Mouse (Mus musculus) 3T3-L1 (cell line): Measurements from ENCODE around the gene Trit1.
"Not testable (repeated sequence)": the region's sequence is repeated elsewhere in the genome, so short reads cannot be mapped to it uniquely, and the experiment has no call there.

ENCODE experiments used
- DNase-seq: peaks from one replicate; pipeline ENCODE4 v3.0.0-alpha.2; 2015; ENCODE audit warnings: low read depth, low spot score

Trit1 gene

DNA sequence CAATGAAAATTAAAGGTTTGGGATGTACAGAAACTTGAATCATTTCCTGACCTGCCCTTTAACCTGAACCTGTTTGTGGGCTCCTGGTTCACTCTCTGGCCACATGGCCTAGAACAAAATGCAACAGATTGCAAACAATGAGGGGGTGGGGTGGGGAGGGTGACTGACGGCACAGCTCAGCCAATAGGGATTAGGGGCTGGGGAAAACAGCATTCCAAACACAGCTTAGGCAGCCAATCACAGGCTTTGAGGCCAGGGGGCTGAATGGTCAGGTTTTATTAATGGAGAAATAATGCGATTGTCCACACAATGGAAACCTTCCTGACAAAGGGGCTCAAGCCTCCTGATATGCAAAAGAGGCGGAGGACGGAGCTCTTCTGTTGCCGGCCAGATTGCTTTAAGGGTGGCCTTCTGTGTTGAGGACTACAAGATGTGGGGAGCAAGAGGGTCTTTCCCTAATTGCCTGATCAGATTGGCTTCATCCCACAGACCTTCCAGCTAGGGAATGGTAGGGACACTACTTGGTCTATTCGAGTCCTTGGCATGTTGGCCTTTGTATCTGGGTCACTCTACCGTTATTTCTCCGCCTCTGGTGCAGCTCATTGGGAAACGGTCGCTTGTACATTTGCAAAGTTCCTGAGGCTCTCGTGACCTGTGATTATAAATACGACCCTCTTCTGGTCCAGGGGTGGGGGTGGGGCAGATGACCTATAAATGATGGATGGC, 17.7 kb upstream of the Trit1 start:
- no peak for DNase-seq

DNA sequence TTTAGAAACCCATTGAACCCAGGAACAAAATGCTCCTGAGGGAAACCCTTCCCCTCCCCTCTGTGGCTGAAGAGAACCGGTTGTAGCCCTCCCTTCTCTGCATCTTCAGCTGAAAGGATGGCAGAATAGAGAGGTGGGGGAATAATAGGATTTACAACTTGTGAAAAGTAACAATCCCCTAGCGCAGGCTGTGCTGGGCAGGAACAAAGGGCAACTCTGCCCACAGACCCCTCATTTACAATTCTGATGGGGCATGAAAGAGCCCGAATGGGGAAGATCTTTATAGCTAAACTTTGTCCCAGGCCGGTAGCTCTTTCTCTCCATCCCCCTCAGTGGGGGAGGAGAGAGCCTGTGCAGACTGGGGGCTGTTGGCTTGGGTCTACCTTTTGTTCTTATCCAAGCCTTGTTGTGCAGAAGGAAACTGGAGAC, 17.1 kb upstream of the Trit1 start:
- DNase-seq = no peak

DNA sequence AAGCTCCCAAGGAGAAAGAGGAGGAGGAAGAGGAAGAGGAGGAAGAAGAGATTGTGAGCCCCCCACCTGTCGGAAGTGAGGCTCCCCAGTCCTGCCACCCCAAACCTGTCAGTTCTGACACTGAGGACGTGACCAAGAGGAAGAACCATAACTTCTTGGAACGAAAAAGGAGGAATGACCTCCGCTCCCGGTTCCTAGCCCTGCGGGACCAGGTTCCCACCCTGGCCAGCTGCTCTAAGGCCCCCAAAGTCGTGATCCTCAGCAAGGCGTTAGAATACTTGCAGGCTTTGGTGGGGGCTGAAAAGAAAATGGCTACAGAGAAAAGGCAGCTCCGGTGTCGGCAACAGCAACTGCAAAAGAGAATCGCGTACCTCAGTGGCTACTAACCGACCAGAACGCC, 16.3 kb upstream of the Trit1 start:
- DNase-seq = no peak

DNA sequence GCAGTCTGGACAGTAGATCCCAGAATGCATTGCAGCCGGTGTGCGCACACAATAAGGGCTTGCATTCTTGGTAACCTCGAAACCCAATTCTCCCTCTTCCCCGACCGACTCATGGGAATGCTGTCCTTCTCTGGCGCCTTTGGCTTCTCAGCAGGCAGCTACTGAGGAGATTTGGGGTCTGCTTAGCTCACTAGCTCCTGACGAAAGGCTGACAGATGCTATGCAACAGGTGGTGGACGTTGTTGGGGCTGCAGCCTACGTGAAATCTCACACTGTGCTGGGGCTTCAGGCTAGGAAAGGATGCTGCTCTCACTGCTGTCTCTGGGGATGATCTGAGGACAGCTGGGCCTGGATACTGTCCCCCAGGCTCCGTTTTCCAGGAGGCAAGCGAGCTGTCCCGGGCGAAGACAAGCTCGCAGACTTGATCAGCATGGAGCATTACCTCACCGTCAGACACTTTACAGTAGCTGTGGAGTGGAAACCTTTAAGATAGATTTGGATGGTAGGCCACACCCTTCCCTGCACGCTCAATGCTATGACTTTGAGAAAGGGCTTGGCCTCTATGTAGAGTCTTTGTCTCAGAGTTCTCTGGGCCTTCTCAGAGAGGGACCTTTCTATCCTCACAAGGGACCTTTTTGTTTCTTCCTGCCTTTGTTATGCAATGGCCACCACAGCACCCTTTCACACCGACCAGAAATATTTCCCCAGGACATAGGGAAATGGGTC, 15.6 kb upstream of the Trit1 start:
- DNase-seq = no peak

DNA sequence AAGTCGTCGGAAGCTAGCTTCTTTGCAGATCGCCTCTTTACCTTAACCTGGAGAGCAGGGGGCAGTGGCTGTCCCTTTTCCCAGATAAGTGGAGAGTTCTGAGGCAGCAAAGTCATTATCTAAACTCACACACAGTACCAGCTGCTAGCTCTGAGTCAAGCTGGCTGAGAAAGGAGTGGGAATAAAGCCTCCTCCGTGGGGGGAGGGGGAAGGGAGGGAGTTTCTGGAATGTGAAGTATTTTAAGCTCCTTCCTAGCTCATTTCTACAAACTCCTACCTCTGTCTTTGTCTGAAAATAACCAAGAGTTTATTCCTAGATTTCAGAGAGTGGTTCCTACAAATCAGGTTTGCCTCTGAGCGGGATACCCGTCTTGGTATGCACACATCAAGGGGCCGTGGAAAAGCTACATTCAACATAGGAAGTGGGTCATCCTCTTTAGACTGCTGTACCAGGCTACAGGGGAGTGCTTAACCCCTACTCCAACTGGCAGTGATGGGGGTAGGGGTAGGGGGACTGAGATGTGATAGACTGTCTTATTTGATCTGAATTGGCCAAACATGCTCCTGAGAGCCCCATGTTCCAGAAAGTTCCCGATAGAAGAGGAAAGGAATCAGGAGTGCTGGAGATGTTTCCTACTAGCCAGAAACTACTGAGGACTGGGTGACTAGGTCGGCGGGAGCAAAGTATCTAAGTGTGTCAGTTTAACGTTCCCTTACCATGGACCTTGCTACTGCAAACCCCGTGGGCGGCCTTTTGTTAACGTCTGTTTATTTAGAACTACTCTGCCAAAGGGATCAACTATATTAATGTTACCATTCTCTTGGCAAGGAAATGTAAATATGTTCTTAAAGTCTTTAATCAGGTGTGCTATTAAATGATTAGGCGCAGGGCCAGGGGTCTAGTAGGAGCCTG, 11.1 kb upstream of the Trit1 start:
- peak; percentile 50 for DNase-seq

DNA sequence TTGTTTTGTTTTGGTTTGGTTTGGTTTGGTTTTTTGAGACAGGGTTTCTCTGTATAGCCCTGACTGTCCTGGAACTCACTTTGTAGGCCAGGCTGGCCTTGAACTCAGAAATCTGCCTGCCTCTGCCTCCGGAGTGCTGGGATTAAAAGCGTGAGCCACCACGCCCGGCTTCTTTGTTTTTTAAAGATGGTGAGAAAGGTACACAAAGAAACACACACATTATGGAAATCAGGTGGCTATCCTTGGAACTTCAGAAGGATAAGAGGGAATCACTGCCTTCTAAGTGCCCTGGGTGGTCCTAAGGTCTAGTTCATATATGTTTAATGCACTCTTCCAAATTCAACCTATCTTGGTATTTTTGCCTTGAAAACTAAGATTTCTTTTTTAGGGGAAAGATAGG, 3.9 kb upstream of the Trit1 start:
- DNase-seq = not testable (repeated sequence)

DNA sequence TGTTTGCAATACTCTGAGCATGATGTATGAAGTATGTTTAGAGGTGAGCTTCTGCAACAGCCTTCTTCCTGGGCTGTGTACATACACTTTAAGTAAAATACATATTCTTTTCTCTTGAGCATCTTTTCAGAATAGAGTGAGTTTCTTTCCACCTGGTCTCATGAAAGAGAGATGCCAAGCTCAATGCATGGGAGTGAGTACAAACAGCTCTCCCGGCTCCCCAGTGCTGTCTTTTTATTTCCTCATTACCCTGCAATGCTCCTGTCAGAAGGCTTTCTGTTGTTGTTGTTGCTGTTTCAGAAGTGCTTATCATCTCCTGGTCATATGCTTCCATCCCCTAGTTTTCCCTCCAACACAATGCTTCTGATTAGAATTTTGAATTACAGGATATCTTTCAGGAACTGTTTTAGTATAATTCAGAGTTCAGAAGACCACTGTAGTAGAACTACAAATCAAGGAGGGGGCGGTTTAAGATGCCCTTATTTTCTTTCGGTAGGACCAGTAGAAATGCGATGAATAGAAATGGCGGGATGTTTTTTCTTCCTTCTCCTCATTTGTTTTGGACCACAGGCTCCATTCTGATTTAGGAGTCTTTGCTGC, 3.0 kb upstream of the Trit1 start:
- no peak for DNase-seq

DNA sequence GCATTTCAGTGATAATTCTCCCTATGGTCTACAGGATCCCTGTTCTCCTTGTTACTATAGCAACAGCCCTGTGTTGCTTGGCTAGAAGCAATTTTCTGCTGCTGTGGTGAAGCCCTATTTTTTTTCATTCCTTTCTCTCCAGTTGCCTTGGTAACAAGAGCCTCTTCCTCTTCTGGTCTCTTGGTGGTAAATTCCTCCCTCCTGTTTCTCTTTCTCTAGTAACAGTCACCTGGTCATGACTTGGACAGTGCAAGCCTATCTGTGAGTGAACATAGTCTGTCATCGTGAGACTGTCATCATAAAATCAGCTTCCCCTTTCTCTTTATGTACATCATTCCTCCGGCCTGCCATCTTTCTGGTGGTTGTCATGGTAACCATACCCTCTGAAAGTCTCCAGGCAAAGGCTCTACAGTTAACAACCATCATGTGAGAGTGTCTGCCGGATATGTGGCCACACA, 2.4 kb upstream of the Trit1 start:
- no peak for DNase-seq

DNA sequence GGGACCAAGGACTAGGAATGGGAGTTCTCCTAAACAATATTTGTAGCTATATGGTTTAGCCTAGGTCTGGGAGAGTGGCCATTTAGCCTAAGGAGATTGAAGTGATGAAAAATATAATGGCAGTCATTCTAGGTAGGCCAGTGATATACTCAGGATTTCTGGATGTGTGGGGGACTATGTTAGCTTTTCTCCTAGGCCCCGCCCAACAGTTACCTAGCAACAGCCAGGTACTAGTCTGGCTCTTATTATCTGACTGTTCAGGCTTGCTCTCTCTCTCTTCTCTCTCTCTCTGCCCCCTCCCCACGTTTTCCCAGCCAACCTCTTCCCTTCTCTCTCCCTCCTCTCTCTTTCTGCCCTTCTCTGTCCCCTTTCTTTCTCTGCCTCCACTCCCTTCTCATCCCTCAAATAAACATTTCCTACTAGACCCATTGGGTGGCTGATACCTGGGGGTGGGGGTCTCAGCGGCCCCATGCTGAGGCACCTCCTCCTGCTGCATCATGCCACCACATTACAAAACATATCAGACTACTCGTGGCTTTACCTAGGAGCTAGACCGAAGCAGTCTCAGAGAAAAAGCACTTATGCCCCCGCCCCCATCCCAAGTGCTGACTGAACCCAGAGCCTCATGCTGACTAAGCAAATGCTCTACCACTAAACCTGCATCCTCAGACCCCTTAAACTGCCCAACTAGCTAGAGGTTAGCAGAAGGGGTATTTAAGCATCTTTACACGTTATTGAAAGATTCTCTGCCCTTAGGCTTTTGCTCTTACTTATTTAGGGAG, 1.7 kb upstream of the Trit1 start:
- DNase-seq = no peak

DNA sequence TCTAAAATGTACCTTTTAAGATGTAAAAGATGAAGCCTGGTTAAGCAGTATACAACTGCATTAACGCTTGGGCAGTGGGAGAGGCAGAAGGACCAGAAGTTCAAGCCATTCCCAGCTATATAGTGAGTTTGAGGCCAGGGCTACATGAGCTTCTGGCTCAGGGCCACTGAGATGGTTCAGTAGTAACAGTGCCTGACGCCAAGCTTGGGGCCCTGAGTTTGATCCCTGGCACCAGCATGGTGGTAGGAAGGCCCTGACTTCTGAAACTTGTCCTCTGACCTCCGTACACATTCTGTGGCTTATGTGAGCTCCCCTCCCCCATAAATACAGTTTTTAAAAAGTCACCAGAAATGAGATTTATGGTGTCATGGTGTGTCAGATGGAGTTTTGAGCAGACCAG, 5.2 kb downstream of the Trit1 start:
- no peak for DNase-seq

DNA sequence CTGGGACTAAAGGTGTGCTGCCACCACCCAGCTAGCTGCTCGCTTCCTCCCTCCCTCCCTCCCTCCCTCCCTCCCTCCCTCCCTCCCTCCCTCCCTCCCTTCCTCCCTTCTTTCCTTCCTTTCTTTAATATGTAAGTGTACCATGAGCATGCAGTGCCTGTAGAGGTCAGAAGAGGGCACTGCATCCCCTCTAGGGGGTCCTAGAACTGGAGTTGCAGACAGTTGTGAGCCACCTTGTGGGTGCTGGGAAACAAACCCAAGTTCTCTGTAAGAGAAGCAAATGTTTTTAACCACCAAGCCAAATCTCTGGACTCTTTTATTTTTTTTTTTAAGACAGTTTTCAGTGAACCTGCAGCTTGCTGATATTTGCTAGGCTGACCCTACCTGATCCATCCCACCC, 6.5 kb downstream of the Trit1 start:
- no peak for DNase-seq

DNA sequence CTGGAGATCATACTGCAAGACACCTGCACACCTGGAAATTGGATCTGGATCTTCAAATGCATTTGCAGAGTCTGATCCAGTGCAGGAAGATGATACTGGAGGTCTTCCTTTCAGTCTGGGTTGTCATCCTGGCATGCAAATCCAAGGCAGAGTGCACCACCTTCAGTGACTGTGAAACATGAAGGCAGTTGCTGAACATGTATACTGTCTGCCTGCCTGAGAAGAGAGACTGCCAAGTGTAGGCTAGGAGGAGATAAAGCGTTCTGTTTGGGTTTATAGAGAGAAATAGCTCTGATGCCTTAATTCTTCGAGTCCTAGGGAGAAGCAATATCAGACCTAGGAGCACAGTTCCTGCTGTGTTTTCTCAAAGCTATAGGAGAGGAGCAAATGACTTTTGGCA, 9.0 kb downstream of the Trit1 start:
- DNase-seq = no peak

DNA sequence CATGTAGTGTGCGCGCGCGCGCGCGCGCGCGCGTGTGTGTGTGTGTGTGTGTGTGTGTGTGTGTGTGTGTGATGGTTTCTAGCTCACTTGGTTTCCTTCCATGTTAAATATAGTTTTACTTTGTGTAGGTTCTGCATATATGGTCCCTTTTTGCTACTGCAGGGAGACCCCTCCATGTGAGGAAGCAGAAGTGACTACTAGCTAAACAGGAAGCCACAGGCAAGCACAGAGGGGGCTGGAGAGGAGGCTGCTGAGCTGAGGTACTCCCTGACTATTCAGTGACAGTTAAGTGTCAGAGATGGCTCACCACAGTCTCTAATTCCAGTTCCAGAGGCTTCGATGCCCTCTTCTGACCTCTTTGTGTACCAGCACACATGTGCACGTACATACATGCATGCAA, 9.8 kb downstream of the Trit1 start:
- DNase-seq = no peak

DNA sequence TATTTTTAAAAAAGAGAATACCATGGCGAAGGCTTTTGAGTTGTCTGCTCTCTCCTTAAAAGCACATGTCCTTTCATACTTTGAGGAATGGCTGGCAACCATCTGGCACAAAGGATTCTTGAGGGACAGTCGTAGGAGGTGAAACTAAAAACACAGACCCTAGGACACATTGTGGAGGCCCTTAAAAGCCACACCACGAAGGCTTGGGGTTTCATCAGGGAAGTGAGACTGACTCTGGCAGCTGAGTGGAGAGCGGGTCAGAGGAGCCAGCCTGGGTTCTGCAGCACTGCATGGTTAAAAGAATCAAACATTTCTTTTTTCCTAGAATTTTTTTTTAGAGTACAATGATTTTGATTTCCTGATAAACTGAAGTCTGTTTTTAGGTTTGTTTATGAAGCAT, 10.2 kb downstream of the Trit1 start:
- DNase-seq = no peak

DNA sequence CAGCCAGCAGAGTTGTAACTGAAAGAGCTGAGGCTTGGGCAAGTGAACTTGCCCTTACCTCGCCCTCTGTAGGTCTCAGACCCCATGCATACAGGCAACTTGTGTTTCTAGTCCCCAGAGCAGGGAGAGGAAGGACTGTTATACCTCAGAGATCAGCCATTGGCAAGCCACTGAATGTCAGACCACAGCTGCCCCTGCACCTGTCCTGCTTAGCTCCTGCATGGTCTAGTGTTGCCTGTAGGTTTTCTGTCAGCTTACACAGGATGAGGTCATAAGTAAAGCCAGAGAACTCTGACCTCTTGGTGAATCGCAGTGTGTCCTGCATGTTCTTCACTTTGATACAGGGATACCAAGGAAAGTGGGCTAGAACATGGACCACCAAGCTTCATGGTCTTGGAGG, 18.4 kb downstream of the Trit1 start:
- no peak for DNase-seq

DNA sequence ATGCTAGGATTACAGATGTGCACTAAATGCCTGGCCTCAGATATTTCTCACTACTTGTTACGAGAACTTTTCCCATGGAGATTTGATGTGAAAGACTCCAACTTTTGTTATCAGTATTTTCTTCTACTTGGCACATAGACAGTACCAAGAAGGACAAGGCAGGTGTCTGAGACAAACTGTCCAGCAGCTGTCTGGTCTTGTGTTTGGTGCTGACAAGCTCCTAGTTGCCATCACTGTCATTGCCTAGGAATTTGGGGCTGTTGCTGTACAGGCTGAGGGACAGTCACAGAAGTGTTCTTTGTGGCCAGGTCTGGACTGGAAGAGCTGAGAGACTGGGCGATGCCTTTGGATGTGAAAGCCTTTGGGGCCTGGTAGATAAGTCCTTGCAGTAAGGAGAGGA, 19.2 kb downstream of the Trit1 start:
- no peak for DNase-seq

DNA sequence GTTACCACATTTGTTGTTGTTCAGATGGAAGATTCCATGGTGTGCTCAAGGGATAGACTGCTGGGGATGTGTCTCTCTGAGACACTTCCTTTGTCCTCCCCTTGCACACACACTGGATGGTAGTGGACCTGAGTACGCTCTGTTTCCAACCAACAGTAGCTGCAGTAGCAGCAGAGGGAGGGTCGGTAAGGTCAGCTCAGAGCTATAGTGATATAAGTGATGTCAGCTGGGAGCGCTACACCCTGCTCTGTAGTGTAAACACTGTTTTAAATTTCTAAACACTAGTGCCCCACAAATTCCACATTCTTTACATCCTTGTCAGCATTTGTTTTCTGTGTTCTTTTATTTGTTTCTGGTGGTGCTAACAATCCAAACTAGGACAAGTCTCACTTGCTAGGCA, 20.3 kb downstream of the Trit1 start:
- DNase-seq = no peak

DNA sequence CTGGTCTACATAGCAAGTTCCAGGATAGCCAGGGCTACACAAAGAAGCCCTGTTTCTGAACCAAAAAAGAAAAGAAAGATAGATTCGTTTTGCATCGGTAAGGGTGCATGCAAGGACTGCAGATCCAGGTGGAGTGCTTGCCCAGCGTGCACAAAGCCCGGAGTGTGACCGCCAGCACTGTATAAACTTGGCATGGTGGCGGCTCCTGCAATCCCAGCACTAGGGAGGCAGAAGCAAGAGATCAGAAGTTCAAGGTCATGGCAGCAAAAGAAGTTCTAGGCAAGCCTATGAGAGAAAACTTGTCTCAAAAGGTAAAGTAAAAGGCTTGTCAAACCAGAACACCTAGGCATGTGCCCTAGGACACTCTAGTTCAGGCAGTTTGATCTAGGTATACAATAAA, 24.7 kb downstream of the Trit1 start:
- DNase-seq = no peak

DNA sequence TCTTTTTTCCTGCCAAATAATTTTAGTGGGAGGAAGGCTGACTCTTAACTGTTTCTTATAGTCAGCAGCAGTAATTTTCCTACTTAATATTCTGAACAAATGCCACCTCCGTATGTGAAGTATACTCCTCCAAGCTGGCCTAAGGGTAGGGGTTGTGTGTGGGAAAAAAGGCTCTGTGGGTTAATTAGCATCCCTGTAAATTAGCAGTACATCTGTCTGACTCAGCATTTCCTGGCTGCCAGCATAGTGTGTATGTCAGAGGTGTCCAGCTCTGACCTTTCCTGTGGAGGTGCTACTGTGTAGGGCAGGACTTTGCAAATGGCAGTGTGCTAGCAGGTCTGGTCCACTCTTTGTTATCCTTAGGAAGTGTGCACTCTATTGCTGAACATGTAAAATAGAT, 27.5 kb downstream of the Trit1 start:
- no peak for DNase-seq

DNA sequence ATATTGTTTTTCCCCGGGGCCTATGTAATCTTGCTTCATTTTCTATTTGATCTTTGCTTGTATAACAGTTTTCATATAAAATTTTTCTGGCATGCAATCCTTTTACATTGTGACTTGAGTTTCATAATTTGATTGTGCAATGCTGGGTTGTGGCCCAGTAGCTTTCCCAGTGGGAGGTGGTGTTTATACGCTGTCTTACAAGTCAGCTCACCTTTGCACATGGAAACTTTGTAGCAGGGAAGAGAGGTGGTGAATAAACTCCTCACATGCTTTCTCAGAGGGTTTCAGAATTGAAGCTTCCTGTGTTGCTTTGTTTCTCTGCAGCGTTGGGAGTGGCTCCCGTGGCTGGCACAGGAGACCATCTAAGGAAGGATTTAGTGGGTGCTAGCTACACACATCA, 28.4 kb downstream of the Trit1 start:
- DNase-seq = peak; percentile 10

DNA sequence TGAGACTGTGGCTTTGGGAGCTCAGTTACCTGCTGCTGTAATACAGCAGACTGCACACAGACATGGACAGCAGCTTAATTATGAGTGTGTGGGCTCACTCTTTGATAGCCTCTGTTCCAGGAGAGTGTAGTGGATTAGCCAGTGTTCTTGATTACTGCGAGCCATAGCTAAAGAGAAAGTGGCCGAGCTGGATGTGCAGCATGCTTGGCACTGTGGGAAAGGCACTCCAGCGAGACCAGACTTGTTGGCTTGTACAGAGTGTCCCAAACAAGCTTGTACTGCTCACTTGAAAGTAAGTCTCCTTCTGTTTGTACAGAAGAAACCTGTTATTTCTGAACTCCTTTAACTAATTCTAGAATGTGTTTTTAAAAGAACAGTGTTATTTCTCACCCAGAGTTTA, 29.9 kb downstream of the Trit1 start:
- DNase-seq = no peak
